ENCODE assay signal across 12 mouse cellular contexts in genomic region chr4:132507210-132507609, GRCm38 (mm10). TPM values are rescaled to one million over a fixed set of nuclear protein-coding genes. Genes with fewer than 3 reads are reported as not detected.
A peak's percentile ranks its signal among the peaks of the same experiment; 100 is the strongest.
DNase-seq lines count a peak whose midpoint lies in the region; ATAC-seq and TF ChIP-seq lines count a peak whose summit lies in the region.
"Had no signal": no experiment of that assay in that cellular context is flagged by ENCODE, and none has a peak within 500 bp of the region (broad histone marks: within the 10 kb centered on the region; RNA-seq: fewer than 3 reads in every experiment).

No protein-coding gene starts in this region.

- no peaks in the 10 kb centered on the region for H3K36me3 ChIP-seq in heart, embryonic 16.5 days (ENCODE audit: control insufficient read depth, insufficient read depth)
- H3K36me3 ChIP-seq in ES-E14 (ENCODE audit: control insufficient read depth, insufficient read depth, low read length, poor library complexity, severe bottlenecking) = peaks cover 11% of the 10 kb centered on the region; the same call in 1 of the 2 replicates
- no peaks in the 10 kb centered on the region for H3K36me3 ChIP-seq in kidney, postnatal 0 days (ENCODE audit: insufficient read depth, low read length)
- H3K36me3 ChIP-seq: embryonic facial prominence, embryonic 15.5 days had no signal

- DNase-seq in heart, postnatal 14 days = no peak
- DNase-seq in ES-E14 (ENCODE audit: low read depth, low spot score) = no peak
- no peak for DNase-seq in kidney, postnatal 0 days (ENCODE audit: low spot score)
- peak; percentile 39 for DNase-seq in lung, postnatal 10 days
- DNase-seq in adrenal gland, postnatal 14 days = no peak
- DNase-seq in Muller cell, postnatal 12 days (ENCODE audit: inconsistent ontology term) = no peak
- no peak for DNase-seq in frontal cortex, postnatal 36 days (ENCODE audit: low spot score in 2 of 2)
- DNase-seq: cerebellum, postnatal 14 days had no signal

- no peak for ATAC-seq in heart, embryonic 16.5 days (replicated peaks; ENCODE audit: extremely low read depth, insufficient read depth, low FRiP score)
- no peak for ATAC-seq in kidney, postnatal 0 days (replicated peaks; ENCODE audit: low FRiP score, low read depth)

- H3K27me3 ChIP-seq in heart, embryonic 16.5 days (ENCODE audit: control insufficient read depth, insufficient read depth, low read length) = no peaks in the 10 kb centered on the region
- no peaks in the 10 kb centered on the region for H3K27me3 ChIP-seq in kidney, postnatal 0 days (ENCODE audit: insufficient read depth, low read length)
- H3K27me3 ChIP-seq: embryonic facial prominence, embryonic 15.5 days had no signal

- no peak for TF ChIP-seq CTCF in kidney, postnatal 0 days (IDR thresholded peaks at IDR 0.05; ENCODE audit: low read depth)

- 53% methylated on average over 2 of the region's 2 CpGs for WGBS in heart, embryonic 16.5 days
- WGBS in kidney, postnatal 0 days = 49% methylated on average over 2 of the region's 2 CpGs

- no peaks in the 10 kb centered on the region for H3K9me3 ChIP-seq in heart, embryonic 16.5 days (replicated peaks; ENCODE audit: control insufficient read depth, low read length)
- no peaks in the 10 kb centered on the region for H3K9me3 ChIP-seq in ES-E14 (ENCODE audit: control insufficient read depth, insufficient read depth, low read depth, low read length)
- no peaks in the 10 kb centered on the region for H3K9me3 ChIP-seq in kidney, postnatal 0 days (replicated peaks; ENCODE audit: low read length)
- H3K9me3 ChIP-seq: embryonic facial prominence, embryonic 15.5 days had no signal

- intact Hi-C loops in heart, postnatal 14 days (cut with DNase I) = no loop called here

- H3K4me1 ChIP-seq in heart, embryonic 16.5 days (ENCODE audit: control insufficient read depth, insufficient read depth, low read length) = peaks cover 14% of the 10 kb centered on the region
- peaks cover 5 to 12% of the 10 kb centered on the region in 2 experiments; a peak in 3 of 4 replicates for H3K4me1 ChIP-seq in ES-E14 (ENCODE audit: control insufficient read depth in 2 of 2, insufficient read depth in 2 of 2, low read length in 2 of 2, poor library complexity in 1 of 2)
- peaks cover 16% of the 10 kb centered on the region for H3K4me1 ChIP-seq in kidney, postnatal 0 days (replicated peaks; ENCODE audit: insufficient read depth, low read length)

- H3K4me3 ChIP-seq in heart, embryonic 16.5 days (ENCODE audit: low read length) = no peak overlapping the region
- H3K4me3 ChIP-seq in ES-E14 (ENCODE audit: insufficient read depth in 1 of 2, low read depth in 1 of 2, low read length in 2 of 2, poor library complexity in 1 of 2, severe bottlenecking in 1 of 2) = peak overlapping the region; percentile 42 to 99
- H3K4me3 ChIP-seq in kidney, postnatal 0 days (replicated peaks; ENCODE audit: low read depth, low read length) = no peak overlapping the region
- H3K4me3 ChIP-seq: embryonic facial prominence, embryonic 15.5 days; left cerebral cortex, adult 2 months had no signal

- H3K4me2 ChIP-seq in heart, embryonic 16.5 days (ENCODE audit: low read depth, low read length) = no peak overlapping the region
- no peak overlapping the region for H3K4me2 ChIP-seq in kidney, postnatal 0 days (ENCODE audit: low read length)
- H3K4me2 ChIP-seq: embryonic facial prominence, embryonic 15.5 days had no signal

- peak overlapping the region; percentile 45; the same call in 1 of the 2 replicates for H3K9ac ChIP-seq in heart, embryonic 16.5 days (ENCODE audit: low read length)
- H3K9ac ChIP-seq in ES-E14 (ENCODE audit: insufficient read depth, low read depth, low read length, poor library complexity, severe bottlenecking) = peak overlapping the region; percentile 11; the same call in 1 of the 2 replicates
- H3K9ac ChIP-seq in kidney, postnatal 0 days (ENCODE audit: low read depth, low read length) = peak overlapping the region; percentile 47; the same call in 1 of the 2 replicates
- H3K9ac ChIP-seq: embryonic facial prominence, embryonic 15.5 days had no signal

- no peak overlapping the region for H3K27ac ChIP-seq in heart, embryonic 16.5 days (ENCODE audit: low read length)
- no peak overlapping the region for H3K27ac ChIP-seq in ES-E14 (ENCODE audit: insufficient read depth, low read depth, low read length, poor library complexity, severe bottlenecking)
- peak overlapping the region; percentile 44; the same call in 1 of the 2 replicates for H3K27ac ChIP-seq in kidney, postnatal 0 days
- H3K27ac ChIP-seq: embryonic facial prominence, embryonic 15.5 days; left cerebral cortex, adult 2 months; macrophage had no signal

- in situ Hi-C loops in ES-E14 (cut with MboI; ENCODE audit: low sequenced_read_pairs in 2 of 2, unreplicated experiment in 2 of 2) = no loop called here

TF ChIP-seq in ES-E14, 5 proteins besides CTCF, POLR2A, EP300 and RAD21:
- TF ChIP-seq ZC3H11A (IDR thresholded peaks at IDR 0.05; ENCODE audit: borderline replicate concordance, low read depth, low read length) (no peak), MAFK (IDR thresholded peaks at IDR 0.05; ENCODE audit: insufficient read depth, low read depth, low read length) (no peak), HCFC1 (IDR thresholded peaks at IDR 0.05; ENCODE audit: borderline replicate concordance, insufficient read depth, low read length) (no peak), ZNF384 (IDR thresholded peaks at IDR 0.05; ENCODE audit: low read depth, low read length) (no peak), CHD2 (IDR thresholded peaks at IDR 0.05; ENCODE audit: low read depth, low read length) (no peak)

RNA-seq across cellular contexts. Expression of gene Sesn2, which starts 3.1 kb away (rescaled TPM):
- 5.9 and 7.2 TPM in 2 replicates for polyA plus RNA-seq in heart, embryonic 16.5 days (2015; fragmentation: Nextera tagmentation; extraction: Ambion mirVana)
- 1 to 10 TPM; 3.8 to 3.9 TPM for total RNA-seq in heart, postnatal 14 days (2021)
- total RNA-seq in ES-E14 (2012; rRNA removed) = 75.8 and 96.1 TPM in 2 replicates
- polyA plus RNA-seq in kidney, postnatal 0 days (2015; fragmentation: Nextera tagmentation; extraction: Ambion mirVana) = 18.1 and 20.1 TPM in 2 replicates
- 17.8 and 19.8 TPM in 2 replicates for total RNA-seq in adrenal gland, postnatal 14 days (2021)

RNA-seq across cellular contexts. Expression of gene Atpif1, which starts 26.2 kb away (rescaled TPM):
- polyA plus RNA-seq in heart, embryonic 16.5 days (2015; fragmentation: Nextera tagmentation; extraction: Ambion mirVana) = 1,312 and 1,561 TPM in 2 replicates
- total RNA-seq in heart, postnatal 14 days (2021) = 100 to 1,000 TPM; 399 to 455 TPM
- 485 and 496 TPM in 2 replicates for total RNA-seq in ES-E14 (2012; rRNA removed)
- 1,652 and 1,801 TPM in 2 replicates for polyA plus RNA-seq in kidney, postnatal 0 days (2015; fragmentation: Nextera tagmentation; extraction: Ambion mirVana)
- total RNA-seq in adrenal gland, postnatal 14 days (2021) = 357 TPM in 2 replicates

RNA-seq across cellular contexts. Expression of gene Dnajc8, which starts 28.1 kb away (rescaled TPM):
- 98.5 and 117 TPM in 2 replicates for polyA plus RNA-seq in heart, embryonic 16.5 days (2015; fragmentation: Nextera tagmentation; extraction: Ambion mirVana)
- 10 to 100 TPM; 50.2 to 51.7 TPM for total RNA-seq in heart, postnatal 14 days (2021)
- 127 and 167 TPM in 2 replicates for total RNA-seq in ES-E14 (2012; rRNA removed)
- 162 and 170 TPM in 2 replicates for polyA plus RNA-seq in kidney, postnatal 0 days (2015; fragmentation: Nextera tagmentation; extraction: Ambion mirVana)
- 111 and 114 TPM in 2 replicates for total RNA-seq in adrenal gland, postnatal 14 days (2021)

RNA-seq across cellular contexts. Expression of gene Med18, which starts 43.5 kb away (rescaled TPM):
- 14.5 and 15.9 TPM in 2 replicates for polyA plus RNA-seq in heart, embryonic 16.5 days (2015; fragmentation: Nextera tagmentation; extraction: Ambion mirVana)
- total RNA-seq in heart, postnatal 14 days (2021) = 1 to 10 TPM; 3.8 to 4.7 TPM
- total RNA-seq in ES-E14 (2012; rRNA removed) = 29.7 and 32.8 TPM in 2 replicates
- polyA plus RNA-seq in kidney, postnatal 0 days (2015; fragmentation: Nextera tagmentation; extraction: Ambion mirVana) = 20.9 and 22.1 TPM in 2 replicates
- 7.8 and 10.7 TPM in 2 replicates for total RNA-seq in adrenal gland, postnatal 14 days (2021)

RNA-seq across cellular contexts. Expression of gene Ptafr, which starts 56.7 kb away (rescaled TPM):
- 0.60 and 0.68 TPM in 2 replicates for polyA plus RNA-seq in heart, embryonic 16.5 days (2015; fragmentation: Nextera tagmentation; extraction: Ambion mirVana)
- total RNA-seq in heart, postnatal 14 days (2021) = 1 to 10 TPM; 1.1 to 2.0 TPM
- total RNA-seq in ES-E14 (2012; rRNA removed) = 0.26 and 0.40 TPM in 2 replicates
- polyA plus RNA-seq in kidney, postnatal 0 days (2015; fragmentation: Nextera tagmentation; extraction: Ambion mirVana) = 0.64 and 0.75 TPM in 2 replicates
- 1.4 and 1.5 TPM in 2 replicates for total RNA-seq in adrenal gland, postnatal 14 days (2021)

Comparison
In these comparisons a context has a peak if more than half of its experiments do, and no peak if none do; other contexts are left out.
1. H3K4me3 ChIP-seq: peak in ES-E14 (2 of 2); none in heart, embryonic 16.5 days (single experiment) and kidney, postnatal 0 days (single experiment).
2. Peak in every context shown above with its lines, with median percentiles within 50 percentile points of each other: H3K9ac ChIP-seq.